Mouse (Mus musculus) layer of hippocampus, postnatal 25 days (tissue): ENCODE data around the gene Ttll9. TPM values are rescaled to one million over a fixed set of nuclear protein-coding genes. Genes with fewer than 3 reads are reported as not detected.
A peak's percentile ranks its signal among the peaks of the same experiment; 100 is the strongest.

ENCODE experiments used
- DNase-seq, 2 experiments: peaks; one replicate each; pipeline ENCODE4 v3.0.0; 2022; ENCODE audit warnings: mixed read lengths in 2 of 2, low spot score in 1 of 2; ENCODE audit errors: extremely low spot score in 1 of 2
- total RNA-seq, 2 experiments: library from RNA; stranded (reverse); gene quantifications; 2 replicates each; pipeline ENCODE4 v1.2.3; 2021

The Ttll9 gene
- 1 to 10 TPM in 1 of 2 experiments, under 1 TPM in 1; 0.94 to 1.3 TPM for total RNA-seq

GRCm38 (mm10) chr2:152962091-152962793 is at the start of gene Ttll9:
Ttll9 (plus strand) TSS chr2:152962485.
- DNase-seq = peak; percentile 61 to 66

GRCm38 (mm10) chr2:152913471-152913870 is 48.8 kb upstream of the Ttll9 start:
- DNase-seq = no peak

- DNase-seq = peak; percentile 84 to 87
Measured at GRCm38 (mm10) chr2:152914310-152915120, 47.8 kb upstream of the Ttll9 start.

GRCm38 (mm10) chr2:152915453-152915852 is 46.8 kb upstream of the Ttll9 start:
- DNase-seq = no peak

- DNase-seq = no peak
Measured at GRCm38 (mm10) chr2:152916111-152916510, 46.2 kb upstream of the Ttll9 start.

- no peak for DNase-seq
Measured at GRCm38 (mm10) chr2:152917671-152918070, 44.6 kb upstream of the Ttll9 start.

- DNase-seq = no peak
Measured at GRCm38 (mm10) chr2:152922376-152922775, 39.9 kb upstream of the Ttll9 start.

GRCm38 (mm10) chr2:152923621-152924020 is 38.7 kb upstream of the Ttll9 start:
- no peak for DNase-seq

GRCm38 (mm10) chr2:152924128-152924527 is 38.2 kb upstream of the Ttll9 start:
- no peak for DNase-seq

- DNase-seq = no peak
Measured at GRCm38 (mm10) chr2:152924543-152924942, 37.7 kb upstream of the Ttll9 start.

GRCm38 (mm10) chr2:152925189-152925872 is 37.0 kb upstream of the Ttll9 start:
- DNase-seq = no peak

- no peak for DNase-seq
Measured at GRCm38 (mm10) chr2:152926896-152927295, 35.4 kb upstream of the Ttll9 start.

- DNase-seq = no peak
Measured at GRCm38 (mm10) chr2:152927371-152927770, 34.9 kb upstream of the Ttll9 start.

GRCm38 (mm10) chr2:152928219-152928987 is 33.9 kb upstream of the Ttll9 start:
- DNase-seq = no peak

GRCm38 (mm10) chr2:152928988-152929370 is 33.3 kb upstream of the Ttll9 start:
- DNase-seq = no peak

GRCm38 (mm10) chr2:152930276-152930675 is 32.0 kb upstream of the Ttll9 start:
- no peak for DNase-seq

- no peak for DNase-seq
Measured at GRCm38 (mm10) chr2:152931456-152932160, 30.7 kb upstream of the Ttll9 start.

- no peak for DNase-seq
Measured at GRCm38 (mm10) chr2:152933048-152933447, 29.2 kb upstream of the Ttll9 start, which contains the start of gene Foxs1. Foxs1 (minus strand) TSS chr2:152933208.

- peak in 1 of 2 experiments; percentile 58 for DNase-seq
Measured at GRCm38 (mm10) chr2:152933614-152934013, 28.7 kb upstream of the Ttll9 start.

- peak in 1 of 2 experiments; percentile 76 for DNase-seq
Measured at GRCm38 (mm10) chr2:152939846-152940245, 22.4 kb upstream of the Ttll9 start.
